Mouse (Mus musculus): ENCODE results near the gene Dock2. TPM values are rescaled to one million over a fixed set of nuclear protein-coding genes. Genes with fewer than 3 reads are reported as not detected.

Dock2 gene
- polyA plus RNA-seq, 1 experiment from 2014 or later: not detected

- ATAC-seq: no peak
- CTCF ChIA-PET: no interaction called here
- POLR2A ChIA-PET: no interaction called here
- in situ Hi-C loops (cut with MboI; ENCODE audit: low pct_unique_long_range_greater_than_20kb): no loop called here
- peaks cover 6% of the 10 kb centered on the region for H3K27me3 ChIP-seq
- no peak for TF ChIP-seq CTCF (IDR thresholded peaks at IDR 0.05)
- no peak for DNase-seq (ENCODE audit: low read depth, low spot score)
These were observed 493.4 kb downstream of the Dock2 start for GRCm38 (mm10) chr11:34290265-34290664.

- TF ChIP-seq CTCF (IDR thresholded peaks at IDR 0.05): no peak
- DNase-seq (ENCODE audit: low read depth, low spot score) (no peak), ATAC-seq (no peak)
- ChIA-PET POLR2A (no interaction called here), CTCF (no interaction called here)
- H3K27me3 ChIP-seq: peaks cover 3% of the 10 kb centered on the region
- in situ Hi-C loops (cut with MboI; ENCODE audit: low pct_unique_long_range_greater_than_20kb): no loop called here
These were observed 499.4 kb downstream of the Dock2 start for GRCm38 (mm10) chr11:34284124-34284808.

- DNase-seq (ENCODE audit: low read depth, low spot score) (no peak), ATAC-seq (no peak)
- in situ Hi-C loops (cut with MboI; ENCODE audit: low pct_unique_long_range_greater_than_20kb): no loop called here
- POLR2A ChIA-PET: no interaction called here
- CTCF ChIA-PET: no interaction called here
- TF ChIP-seq CTCF (IDR thresholded peaks at IDR 0.05): no peak
- H3K27me3 ChIP-seq: peaks cover 6% of the 10 kb centered on the region
These were observed 506.6 kb downstream of the Dock2 start for GRCm38 (mm10) chr11:34277047-34277445.

GRCm38 (mm10) chr11:34276363-34277046, 507.2 kb downstream of the Dock2 start:
- ChIA-PET CTCF (no interaction called here), POLR2A (no interaction called here)
- ATAC-seq: no peak
- in situ Hi-C loops (cut with MboI; ENCODE audit: low pct_unique_long_range_greater_than_20kb): no loop called here
- peaks cover 9% of the 10 kb centered on the region for H3K27me3 ChIP-seq
- no peak for TF ChIP-seq CTCF (IDR thresholded peaks at IDR 0.05)
- no peak for DNase-seq (ENCODE audit: low read depth, low spot score)

GRCm38 (mm10) chr11:34275941-34276340, 507.8 kb downstream of the Dock2 start:
- no peak for DNase-seq (ENCODE audit: low read depth, low spot score)
- in situ Hi-C loops (cut with MboI; ENCODE audit: low pct_unique_long_range_greater_than_20kb): no loop called here
- H3K27me3 ChIP-seq: peaks cover 11% of the 10 kb centered on the region
- no peak for TF ChIP-seq CTCF (IDR thresholded peaks at IDR 0.05)
- no peak for ATAC-seq
- CTCF ChIA-PET: no interaction called here
- POLR2A ChIA-PET: no interaction called here

- no peak for TF ChIP-seq CTCF (IDR thresholded peaks at IDR 0.05)
- peaks cover 19% of the 10 kb centered on the region for H3K27me3 ChIP-seq
- POLR2A ChIA-PET: no interaction called here
- DNase-seq (ENCODE audit: low read depth, low spot score) (no peak), ATAC-seq (no peak)
- CTCF ChIA-PET: no interaction called here
- in situ Hi-C loops (cut with MboI; ENCODE audit: low pct_unique_long_range_greater_than_20kb): no loop called here
These were observed 511.7 kb downstream of the Dock2 start for GRCm38 (mm10) chr11:34272016-34272415.

GRCm38 (mm10) chr11:34264099-34264498, 519.6 kb downstream of the Dock2 start:
- ATAC-seq: no peak
- H3K27me3 ChIP-seq: peaks cover 11% of the 10 kb centered on the region
- DNase-seq (ENCODE audit: low read depth, low spot score): no peak
- in situ Hi-C loops (cut with MboI; ENCODE audit: low pct_unique_long_range_greater_than_20kb): no loop called here
- ChIA-PET POLR2A (no interaction called here), CTCF (no interaction called here)
- no peak for TF ChIP-seq CTCF (IDR thresholded peaks at IDR 0.05)

- H3K27me3 ChIP-seq: no peaks in the 10 kb centered on the region
- DNase-seq (ENCODE audit: low read depth, low spot score): no peak
- no peak for TF ChIP-seq CTCF (IDR thresholded peaks at IDR 0.05)
- no peak for ATAC-seq
- ChIA-PET POLR2A (no interaction called here), CTCF (no interaction called here)
- in situ Hi-C loops (cut with MboI; ENCODE audit: low pct_unique_long_range_greater_than_20kb): no loop called here
These were observed 524.7 kb downstream of the Dock2 start for GRCm38 (mm10) chr11:34258849-34259469.

- no peaks in the 10 kb centered on the region for H3K27me3 ChIP-seq
These were observed 526.0 kb downstream of the Dock2 start for GRCm38 (mm10) chr11:34257548-34258189.

GRCm38 (mm10) chr11:34242979-34243378, 540.7 kb downstream of the Dock2 start:
- no peaks in the 10 kb centered on the region for H3K27me3 ChIP-seq
- ATAC-seq (no peak), DNase-seq (ENCODE audit: low read depth, low spot score) (no peak)
- CTCF ChIA-PET: no interaction called here
- POLR2A ChIA-PET: no interaction called here
- TF ChIP-seq CTCF (IDR thresholded peaks at IDR 0.05): no peak
- in situ Hi-C loops (cut with MboI; ENCODE audit: low pct_unique_long_range_greater_than_20kb): no loop called here

More at GRCm38 (mm10) chr11:34257548-34258189, 526.0 kb downstream of the Dock2 start:
- ATAC-seq (no peak), DNase-seq (ENCODE audit: low read depth, low spot score) (no peak)
- in situ Hi-C loops (cut with MboI; ENCODE audit: low pct_unique_long_range_greater_than_20kb): no loop called here
- no peak for TF ChIP-seq CTCF (IDR thresholded peaks at IDR 0.05)
- ChIA-PET CTCF (no interaction called here), POLR2A (no interaction called here)

- in situ Hi-C loops (cut with MboI; ENCODE audit: low pct_unique_long_range_greater_than_20kb): no loop called here
- no peak for TF ChIP-seq CTCF (IDR thresholded peaks at IDR 0.05)
- POLR2A ChIA-PET: no interaction called here
- peaks cover 1% of the 10 kb centered on the region for H3K27me3 ChIP-seq
- ATAC-seq (no peak), DNase-seq (ENCODE audit: low read depth, low spot score) (no peak)
- CTCF ChIA-PET: interaction anchor here (1.3 kb wide), 1 partner anchor 13 kb away, joined by 4 read pairs; no protein-coding TSS in a partner anchor
These were observed 543.4 kb downstream of the Dock2 start for GRCm38 (mm10) chr11:34240252-34240651.
